Mouse (Mus musculus) thymus, adult 2 months (tissue): ENCODE results near the gene Oaz2. TPM values are rescaled to one million over a fixed set of nuclear protein-coding genes. Genes with fewer than 3 reads are reported as not detected.

Experiments
- DNase-seq: peaks from one replicate; pipeline ENCODE4 v3.0.0; 2021
- H3K27ac ChIP-seq: fragments of 200-500 bp; 2 replicates; pipeline ENCODE4 v1.5.1; 2012; ENCODE audit warnings: low read length, control low read depth; ENCODE audit not compliant: control insufficient read depth, insufficient read depth
- H3K27me3 ChIP-seq: fragments of 200-500 bp; 2 replicates; pipeline ENCODE4 v1.6.1; 2012; ENCODE audit warnings: mild to moderate bottlenecking, low read length, moderate library complexity, mixed read lengths; ENCODE audit not compliant: control insufficient read depth, insufficient read depth
- H3K36me3 ChIP-seq: fragments of 200-500 bp; 2 replicates; pipeline ENCODE4 v1.6.1; 2012; ENCODE audit warnings: mild to moderate bottlenecking, low read length, moderate library complexity; ENCODE audit not compliant: control insufficient read depth, insufficient read depth
- H3K4me1 ChIP-seq: fragments of 200-500 bp; replicated peaks from 2 replicates; pipeline ENCODE4 v1.6.1; 2012; ENCODE audit warnings: low read length; ENCODE audit not compliant: control insufficient read depth, insufficient read depth
- H3K4me3 ChIP-seq: fragments of 200-500 bp; 2 replicates; pipeline ENCODE4 v1.5.1; 2012; ENCODE audit warnings: mild to moderate bottlenecking, low read length, control low read depth, moderate library complexity; ENCODE audit not compliant: control insufficient read depth, insufficient read depth
- CTCF ChIP-seq: fragments of 200-500 bp; IDR thresholded peaks from 2 replicates; pipeline ENCODE4 v1.5.1; 2012; ENCODE audit warnings: mild to moderate bottlenecking, control low read depth, low read length, moderate library complexity, borderline replicate concordance; ENCODE audit not compliant: control insufficient read depth, poor library complexity, insufficient read depth; ENCODE audit errors: extremely low read depth
- POLR2A ChIP-seq: fragments of 200-500 bp; IDR thresholded peaks from 2 replicates; pipeline ENCODE4 v1.6.1; 2012; ENCODE audit warnings: mild to moderate bottlenecking, low read length, control low read depth, moderate library complexity; ENCODE audit not compliant: control insufficient read depth, poor library complexity, insufficient read depth; ENCODE audit errors: extremely low read depth
- WGBS: fragments of 180-500 bp; shearing (Covaris S2); methylation state at CpG from one replicate; pipeline ENCODE4 v1.1.7; 2018; 5-methylcytosine and 5-hydroxymethylcytosine counted together
- polyA plus RNA-seq: library from polyadenylated mRNA; depleted of rRNA; stranded (reverse); fragments of >200 nt; gene quantifications from 2 replicates; pipeline ENCODE4 v1.2.3, GENCODE M21; 2012; rRNA removed

Gene Oaz2
- 58.6 and 68.1 TPM in 2 replicates for polyA plus RNA-seq

- Histone ChIP-seq H3K36me3 (no peaks in the 10 kb centered on the region), H3K4me3 (no peak within 1 kb of the TSS), H3K27me3 (no peaks in the 10 kb centered on the region), H3K4me1 (no peaks in the 10 kb centered on the region), H3K27ac (no peak within 1 kb of the TSS)
- no peak for DNase-seq
- WGBS, result 97% methylated on average over 8 of the region's 8 CpGs
- TF ChIP-seq POLR2A (no peak), CTCF (no peak)
These were observed at the start of gene Oaz2 for GRCm38 (mm10) chr9:65667701-65668100. Gene Oaz2, plus strand, starts transcription at chr9:65668001.

DNA sequence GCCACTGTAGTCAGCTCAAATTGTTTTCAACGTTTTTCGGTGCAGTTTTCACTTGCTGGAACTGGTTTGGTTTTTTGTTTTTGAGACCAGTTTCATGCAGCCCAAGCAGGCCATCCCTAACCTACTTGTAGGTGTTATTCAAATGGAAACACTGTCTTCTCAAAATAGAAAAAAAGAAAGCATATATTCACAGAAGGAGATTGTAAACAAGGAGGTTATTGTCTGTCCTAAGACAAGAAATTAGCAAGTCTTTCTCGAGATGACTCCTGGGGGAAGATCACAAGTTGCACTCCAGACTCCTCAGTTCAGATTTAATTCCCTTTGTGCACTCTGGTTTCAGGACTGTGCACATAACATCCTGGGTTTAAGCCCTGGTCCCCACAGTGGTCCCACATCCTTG is 48.5 kb upstream of the Oaz2 start:
- H3K4me1 ChIP-seq, result peaks cover 9% of the 10 kb centered on the region
- H3K36me3 ChIP-seq, result no peaks in the 10 kb centered on the region
- no peak overlapping the region for H3K4me3 ChIP-seq
- TF ChIP-seq POLR2A, result no peak
- TF ChIP-seq CTCF, result no peak
- WGBS, result 83% methylated on average over 3 of the region's 3 CpGs
- no peak overlapping the region for H3K27ac ChIP-seq
- DNase-seq, result no peak
- H3K27me3 ChIP-seq, result no peaks in the 10 kb centered on the region

DNA sequence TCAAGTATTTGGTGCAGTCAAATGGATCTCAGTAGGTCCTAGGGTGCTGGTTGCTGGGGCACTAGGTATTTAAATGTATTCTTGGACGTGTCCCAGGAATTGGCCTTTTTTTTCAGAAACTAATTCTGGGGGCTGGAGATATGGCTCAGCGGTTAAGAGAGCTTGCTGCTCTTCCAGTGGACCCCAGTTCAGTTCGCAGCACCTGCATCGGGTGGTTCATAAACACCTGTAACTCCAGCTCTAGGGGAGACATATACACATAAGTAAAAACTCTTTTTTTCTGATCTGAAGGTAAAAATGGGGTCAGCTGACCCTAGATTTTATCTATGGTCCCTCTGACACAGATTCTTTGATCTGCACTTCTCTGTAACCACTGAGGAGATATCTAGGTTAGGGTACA is 46.6 kb upstream of the Oaz2 start:
- Histone ChIP-seq H3K27ac (no peak overlapping the region), H3K27me3 (no peaks in the 10 kb centered on the region), H3K4me1 (peaks cover 9% of the 10 kb centered on the region), H3K4me3 (no peak overlapping the region), H3K36me3 (no peaks in the 10 kb centered on the region)
- DNase-seq, result peak; percentile 30
- no peak for TF ChIP-seq POLR2A
- no peak for TF ChIP-seq CTCF
- 86% methylated on average over 4 of the region's 4 CpGs for WGBS

DNA sequence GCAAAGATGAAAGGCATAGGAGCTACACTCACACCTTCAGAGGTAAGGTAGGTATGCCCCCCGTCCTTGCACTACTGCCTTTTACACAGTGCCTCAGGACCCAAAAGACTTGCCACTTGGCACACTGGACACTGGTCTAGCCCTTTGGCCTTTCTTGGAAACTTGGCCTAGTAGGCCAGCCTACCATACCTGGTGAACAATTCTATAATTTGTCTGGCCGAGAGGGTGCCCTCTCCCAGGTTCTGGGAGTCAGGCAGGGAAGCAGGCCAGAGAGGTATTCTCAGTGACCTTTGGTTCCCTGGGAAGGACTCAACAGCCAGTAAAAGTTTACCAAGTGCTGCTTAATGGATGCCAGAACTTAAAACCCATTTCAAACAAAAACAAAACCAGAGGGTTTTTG is 46.1 kb upstream of the Oaz2 start:
- no peak overlapping the region for H3K4me3 ChIP-seq
- no peaks in the 10 kb centered on the region for H3K36me3 ChIP-seq
- H3K4me1 ChIP-seq, result peaks cover 9% of the 10 kb centered on the region
- DNase-seq, result no peak
- peak overlapping the region; percentile 0; the same call in 1 of the 2 replicates for H3K27ac ChIP-seq
- TF ChIP-seq CTCF (no peak), POLR2A (no peak)
- no peaks in the 10 kb centered on the region for H3K27me3 ChIP-seq
- 59% methylated on average over 2 of the region's 2 CpGs for WGBS

GRCm38 (mm10) chr9:65622826-65623225 is 45.0 kb upstream of the Oaz2 start:
- Histone ChIP-seq H3K4me1 (peaks cover 9% of the 10 kb centered on the region), H3K27me3 (no peaks in the 10 kb centered on the region; the same call in 1 of the 2 replicates), H3K27ac (no peak overlapping the region), H3K36me3 (no peaks in the 10 kb centered on the region), H3K4me3 (no peak overlapping the region)
- DNase-seq, result no peak
- TF ChIP-seq CTCF (no peak), POLR2A (no peak)
- WGBS, result 17% methylated on average over 5 of the region's 5 CpGs

DNA sequence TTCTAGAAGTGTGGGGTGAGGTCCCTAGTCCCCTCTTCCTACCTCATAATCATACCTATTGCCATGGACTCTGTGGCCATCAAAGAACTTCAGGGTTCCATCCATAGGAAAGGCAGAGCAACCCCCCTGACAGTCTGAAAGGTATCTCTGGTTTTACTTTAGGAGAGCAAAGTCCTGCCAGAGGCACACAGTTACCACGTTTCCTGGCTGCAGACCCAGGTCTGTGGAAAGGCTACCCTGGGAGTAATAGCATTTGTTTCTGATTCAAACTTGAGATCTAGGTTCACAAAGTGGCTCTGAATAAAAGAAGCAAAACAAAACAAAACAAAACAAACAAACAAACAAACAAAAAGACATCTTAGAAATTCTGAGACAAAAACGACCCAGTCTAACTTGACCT is 43.5 kb upstream of the Oaz2 start:
- DNase-seq, result no peak
- peaks cover 8% of the 10 kb centered on the region for H3K27me3 ChIP-seq
- H3K4me1 ChIP-seq, result peaks cover 11% of the 10 kb centered on the region

GRCm38 (mm10) chr9:65629025-65629766 is 38.6 kb upstream of the Oaz2 start, which contains the start of gene Rbpms2:
Gene Rbpms2, plus strand, starts transcription at chr9:65629648.
- Histone ChIP-seq H3K4me3 (peak within 1 kb of the TSS; percentile 60), H3K27ac (no peak within 1 kb of the TSS), H3K4me1 (peaks cover 15% of the 10 kb centered on the region), H3K36me3 (no peaks in the 10 kb centered on the region), H3K27me3 (peaks cover 27% of the 10 kb centered on the region)
- peak; percentile 33 for DNase-seq
- no peak for TF ChIP-seq POLR2A
- TF ChIP-seq CTCF, result no peak
- WGBS, result 7% methylated on average over 39 of the region's 40 CpGs

More for the DNA sequence above, 43.5 kb upstream of the Oaz2 start:
- no peak overlapping the region for H3K4me3 ChIP-seq
- WGBS, result 92% methylated on average over 2 of the region's 2 CpGs
- H3K27ac ChIP-seq, result no peak overlapping the region
- TF ChIP-seq POLR2A, result no peak
- no peak for TF ChIP-seq CTCF
- H3K36me3 ChIP-seq, result no peaks in the 10 kb centered on the region
